Mouse (Mus musculus) thymus, adult 18-20 months (tissue): ENCODE data around the gene Arhgef3.

ENCODE experiments used
- DNase-seq, 2 experiments: peaks; one replicate each; pipeline ENCODE4 v3.0.0; 2022; ENCODE audit warnings: mixed read lengths in 2 of 2

Gene Arhgef3

GRCm38 (mm10) chr14:27436116-27436515 is 321.4 kb downstream of the Arhgef3 start:
- DNase-seq = no peak

GRCm38 (mm10) chr14:27436826-27437225 is 322.1 kb downstream of the Arhgef3 start:
- no peak for DNase-seq

- no peak for DNase-seq
Measured at GRCm38 (mm10) chr14:27440921-27441320, 326.2 kb downstream of the Arhgef3 start.

- DNase-seq = no peak
Measured at GRCm38 (mm10) chr14:27444851-27445281, 330.2 kb downstream of the Arhgef3 start.

- no peak for DNase-seq
Measured at GRCm38 (mm10) chr14:27446963-27447362, 332.3 kb downstream of the Arhgef3 start.
